Mouse (Mus musculus): ENCODE data around the gene S100a9.

Gene S100a9

GRCm38 (mm10) chr3:90695613-90696012 is at the start of gene S100a9:
Gene S100a9 (minus strand): TSS chr3:90695721.
- in situ Hi-C loops (cut with MboI, MseI), result no loop called here

DNA sequence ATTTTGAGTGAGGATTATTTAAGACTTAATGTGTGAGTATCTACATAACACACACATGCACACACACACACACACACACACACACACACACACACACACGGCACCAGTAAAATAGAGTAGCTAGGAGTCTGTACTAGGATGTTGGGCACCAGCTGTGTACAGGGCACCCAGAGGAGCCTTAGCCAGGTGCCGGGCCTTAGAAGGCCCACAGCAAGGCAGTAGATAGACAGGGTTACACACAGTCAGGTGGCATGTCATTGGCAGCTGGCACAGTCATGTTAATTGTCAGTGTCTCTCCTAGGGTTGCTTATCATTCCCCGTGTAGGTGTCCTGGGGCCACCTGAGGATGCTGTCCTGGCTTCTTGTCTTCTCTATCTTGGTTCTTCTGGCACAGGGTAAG is 31.1 kb upstream of the S100a9 start, which contains the start of gene Pglyrp4:
TSS of gene Pglyrp4 (plus strand) at position 301 of the 400 bp plus-strand sequence.
- in situ Hi-C loops (cut with MboI, MseI), result no loop called here

- in situ Hi-C loops (cut with MboI, MseI), result no loop called here
These were observed 14.3 kb upstream of the S100a9 start for GRCm38 (mm10) chr3:90709591-90710460.

- in situ Hi-C loops (cut with MboI, MseI), result no loop called here
These were observed 13.1 kb upstream of the S100a9 start for GRCm38 (mm10) chr3:90708523-90709202.

DNA sequence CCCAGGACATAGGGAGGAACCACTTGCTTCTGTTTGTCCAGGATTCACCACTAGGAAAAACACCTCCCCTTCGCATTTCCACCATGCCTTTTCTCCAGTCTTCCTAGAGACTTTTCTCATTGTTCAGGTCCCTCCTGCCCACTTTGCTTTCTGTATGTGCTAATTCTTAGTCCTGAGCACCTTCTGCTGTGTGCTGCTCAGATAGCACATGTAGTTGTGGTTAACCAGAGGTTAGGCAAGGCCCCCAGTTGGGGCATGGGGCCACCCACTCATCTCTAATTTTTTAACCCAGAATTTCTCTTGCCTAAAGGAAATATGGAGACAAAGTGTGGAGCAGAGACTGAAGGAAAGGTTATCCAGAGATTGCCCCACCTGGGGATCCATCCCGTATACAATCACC is 6.7 kb upstream of the S100a9 start:
- in situ Hi-C loops (cut with MboI, MseI), result no loop called here

DNA sequence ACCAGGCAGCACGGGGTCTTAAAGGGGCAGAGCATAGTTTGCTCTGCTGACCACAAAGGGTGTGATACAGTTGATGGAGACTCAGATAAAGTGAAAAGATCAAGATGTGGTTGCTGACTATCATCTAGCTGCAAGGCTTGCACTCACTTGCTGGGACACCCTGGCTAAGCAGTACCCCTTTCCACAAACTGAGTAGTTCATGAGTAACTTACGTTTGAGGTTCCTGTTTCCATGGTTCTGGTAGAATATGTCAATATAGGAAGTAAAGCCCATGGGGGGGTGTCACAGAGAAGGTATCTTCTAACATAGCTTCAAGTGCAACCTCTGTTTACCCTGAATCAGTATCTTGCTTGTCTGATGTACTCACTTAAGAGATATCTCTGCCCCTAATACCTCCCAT is 2.0 kb downstream of the S100a9 start:
- in situ Hi-C loops (cut with MboI, MseI), result no loop called here

DNA sequence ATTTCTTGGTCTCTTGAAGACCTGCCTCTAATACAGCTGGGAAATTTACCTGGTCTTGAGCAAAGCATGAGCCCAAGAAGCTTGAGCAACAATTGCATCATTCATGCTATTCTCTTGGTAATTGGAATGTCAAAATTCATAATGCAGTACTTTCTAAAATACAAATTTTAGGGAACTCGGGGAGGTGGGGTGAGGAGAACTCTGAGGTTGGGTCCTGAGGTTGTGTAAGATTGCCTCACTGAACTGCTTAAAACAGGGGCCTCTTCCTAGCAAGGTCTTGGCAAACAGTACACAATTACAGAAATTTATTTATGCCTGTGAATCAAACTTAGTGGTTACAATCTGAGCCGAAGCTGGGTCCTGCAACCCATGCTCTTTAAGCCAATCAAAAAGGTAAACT is 8.7 kb downstream of the S100a9 start:
- in situ Hi-C loops (cut with MboI, MseI), result no loop called here

GRCm38 (mm10) chr3:90683929-90684328 is 11.6 kb downstream of the S100a9 start:
- in situ Hi-C loops (cut with MboI, MseI), result no loop called here

DNA sequence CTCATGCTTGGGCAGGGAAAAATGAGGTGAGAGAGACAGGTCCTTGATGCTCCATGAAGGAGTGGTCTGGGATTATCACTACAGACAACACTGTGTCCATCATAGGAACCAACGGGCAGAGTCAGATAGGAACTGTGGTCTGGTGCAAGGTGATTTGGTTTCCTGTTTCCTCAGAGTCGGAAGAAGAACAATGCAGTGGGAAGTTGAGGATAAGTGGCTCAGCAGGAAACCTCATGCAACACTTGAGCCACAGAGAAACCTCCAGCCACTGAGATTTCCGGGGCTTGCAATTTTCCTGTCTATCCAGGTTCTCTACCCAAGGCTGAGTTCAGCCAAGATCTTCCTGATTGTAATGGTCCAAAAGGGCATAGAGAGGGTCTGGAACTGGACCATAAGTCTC is 16.9 kb downstream of the S100a9 start:
- in situ Hi-C loops (cut with MboI, MseI), result no loop called here

GRCm38 (mm10) chr3:90668846-90669245 is 26.7 kb downstream of the S100a9 start, which contains the start of gene S100a8:
Gene S100a8 (plus strand): TSS chr3:90668978.
- in situ Hi-C loops (cut with MboI, MseI), result loop anchor here (10.0 kb wide), 1 partner anchor 906 kb away; no protein-coding TSS in a partner anchor

GRCm38 (mm10) chr3:90664219-90664618 is 31.3 kb downstream of the S100a9 start:
- in situ Hi-C loops (cut with MboI, MseI), result loop anchor here (10.0 kb wide), 1 partner anchor 911 kb away; no protein-coding TSS in a partner anchor

GRCm38 (mm10) chr3:90659364-90660044 is 36.0 kb downstream of the S100a9 start:
- in situ Hi-C loops (cut with MboI, MseI), result loop anchor here (10.0 kb wide), 1 partner anchor 915 kb away; no protein-coding TSS in a partner anchor

DNA sequence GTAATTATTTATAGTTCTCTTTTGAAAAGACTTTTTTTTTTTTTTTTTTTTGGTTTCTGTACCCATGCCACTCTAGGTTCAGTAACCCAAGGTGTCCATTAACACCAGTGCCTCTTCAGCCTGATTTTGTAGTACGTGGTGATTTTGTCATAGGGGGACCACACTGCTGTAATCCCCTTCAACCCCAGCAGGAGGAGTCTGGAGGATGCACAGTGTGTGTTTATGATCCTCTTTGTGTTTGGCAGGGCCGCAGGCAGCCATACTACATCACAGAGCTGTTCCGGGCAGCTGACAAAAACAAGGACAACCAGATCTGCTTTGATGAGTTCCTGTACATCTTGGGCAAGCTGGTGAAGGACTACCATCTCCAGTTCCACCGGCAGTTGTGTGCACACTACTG is 38.1 kb downstream of the S100a9 start:
- in situ Hi-C loops (cut with MboI, MseI), result no loop called here

- in situ Hi-C loops (cut with MboI, MseI), result no loop called here
These were observed 41.8 kb downstream of the S100a9 start, which contains the start of gene S100a7a for GRCm38 (mm10) chr3:90653717-90654116. Gene S100a7a (plus strand): TSS chr3:90654017.

- in situ Hi-C loops (cut with MboI, MseI), result no loop called here
These were observed 42.5 kb downstream of the S100a9 start for GRCm38 (mm10) chr3:90652878-90653508.

GRCm38 (mm10) chr3:90649832-90650231 is 45.7 kb downstream of the S100a9 start:
- in situ Hi-C loops (cut with MboI, MseI), result no loop called here

DNA sequence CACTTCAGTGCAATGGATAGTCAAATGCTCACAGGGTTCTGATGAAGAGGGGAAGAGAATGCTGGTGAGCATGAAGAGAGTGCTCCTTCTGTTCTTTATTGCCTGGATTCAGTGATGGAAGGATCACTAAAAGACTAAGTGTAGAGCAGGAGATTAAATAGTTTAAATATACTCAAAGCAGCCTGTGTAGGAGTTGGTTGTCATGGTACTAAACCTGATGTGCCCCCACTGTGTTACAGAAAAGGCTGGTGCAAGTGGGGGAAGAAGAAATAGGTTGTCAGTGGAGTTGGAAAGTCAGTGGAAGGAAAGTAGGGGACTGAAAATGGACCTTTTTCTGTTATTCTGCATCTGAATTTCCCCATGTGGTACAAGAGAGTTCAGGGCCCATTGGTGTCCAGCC is 46.5 kb downstream of the S100a9 start:
- in situ Hi-C loops (cut with MboI, MseI), result no loop called here

GRCm38 (mm10) chr3:90647291-90647690 is 48.2 kb downstream of the S100a9 start:
- in situ Hi-C loops (cut with MboI, MseI), result no loop called here

- in situ Hi-C loops (cut with MboI, MseI), result no loop called here
These were observed 51.3 kb downstream of the S100a9 start for GRCm38 (mm10) chr3:90644220-90644619.

Data from T-helper 1 cell (primary cell).